Mouse (Mus musculus): Measurements from ENCODE around the gene Trmt5.

DNA sequence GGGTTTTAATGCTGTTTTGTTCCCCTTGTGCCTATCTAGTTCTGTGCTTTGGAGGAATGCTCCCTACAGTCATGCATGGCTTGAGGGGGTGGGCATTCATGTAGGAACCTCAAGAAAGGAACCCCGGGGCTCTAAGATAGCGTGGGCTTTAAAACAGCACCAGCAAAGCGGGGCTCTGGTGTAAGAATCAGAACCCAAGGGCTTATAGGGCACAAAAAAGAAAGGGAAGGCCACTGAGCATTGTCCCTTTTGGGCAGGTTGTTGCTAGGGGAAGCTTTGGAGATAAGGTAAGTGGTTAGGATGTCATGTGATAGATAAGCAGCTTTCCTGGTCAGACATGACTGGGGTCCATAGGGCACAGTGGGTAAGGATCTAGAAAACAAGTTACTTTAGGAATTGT, 2.1 kb upstream of the Trmt5 start:
- TF ChIP-seq CTCF (IDR thresholded peaks at IDR 0.05; ENCODE audit: low read depth, low read length) (no peak), TAL1 (conservative IDR thresholded peaks at IDR 0.05; ENCODE audit: low read depth, low read length) (no peak), POLR2AphosphoS5 (IDR thresholded peaks at IDR 0.05; ENCODE audit: insufficient replicate concordance, low read depth, low read length) (no peak)

All from G1E (cell line).